Mouse (Mus musculus): ENCODE results near the gene Id1. TPM values are rescaled to one million over a fixed set of nuclear protein-coding genes. Genes with fewer than 3 reads are reported as not detected.

Id1 gene
- polyA plus RNA-seq, 1 experiment from 2014 or later = 39.7 TPM

DNA sequence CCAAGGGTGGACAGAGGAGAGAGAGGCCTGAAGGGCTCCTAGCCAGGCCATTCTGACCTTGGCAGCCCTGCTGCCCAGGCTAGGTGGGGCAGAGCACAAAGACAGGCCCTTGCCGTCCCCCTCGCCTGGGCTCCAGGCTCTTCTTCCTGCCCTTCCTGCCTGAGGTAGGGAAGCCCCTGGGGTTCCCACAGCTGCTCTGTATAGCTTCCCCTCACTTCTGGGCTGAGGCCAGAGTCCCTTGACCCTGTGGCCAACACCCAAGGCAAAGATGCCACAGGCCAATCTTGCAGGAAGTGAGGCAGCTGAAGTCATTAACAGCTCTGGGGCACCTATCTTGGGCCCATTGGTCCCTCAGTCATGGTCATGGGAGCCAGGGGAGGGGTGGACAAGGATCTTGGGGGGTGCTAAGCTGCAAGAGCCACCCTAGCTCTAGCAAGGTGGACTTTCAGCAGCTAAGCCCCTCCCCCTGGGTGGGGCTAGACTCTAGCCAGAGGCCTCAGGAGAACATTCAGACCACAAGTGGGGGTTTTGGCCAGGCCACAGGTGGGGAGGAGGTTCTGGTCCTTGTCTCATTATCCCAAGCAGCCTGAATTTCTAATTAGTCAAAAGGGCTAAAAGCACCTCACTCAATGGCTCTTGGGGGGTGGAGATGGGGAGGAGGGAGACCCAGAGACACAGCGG, 45.1 kb downstream of the Id1 start:
- no peak overlapping the region; the same call in 1 of the 2 replicates for H3K9ac ChIP-seq (replicated peaks)
- peaks cover 49% of the 10 kb centered on the region for H3K36me3 ChIP-seq (replicated peaks; ENCODE audit: insufficient read depth, low read length)
- H3K4me2 ChIP-seq (ENCODE audit: low read depth, low read length) = no peak overlapping the region
- no peaks in the 10 kb centered on the region for H3K27me3 ChIP-seq (ENCODE audit: insufficient read depth, low read length)
- no peak for DNase-seq
- H3K4me1 ChIP-seq (ENCODE audit: insufficient read depth) = peaks cover 52% of the 10 kb centered on the region
- no peak overlapping the region for H3K4me3 ChIP-seq (ENCODE audit: low read depth, low read length)
- H3K27ac ChIP-seq (ENCODE audit: low read depth) = peak overlapping the region; percentile 5; the same call in 1 of the 2 replicates
- 82% methylated on average over 3 of the region's 3 CpGs for WGBS (ENCODE audit: insufficient replicate concordance)
- no peaks in the 10 kb centered on the region for H3K9me3 ChIP-seq (ENCODE audit: low read length)
- ATAC-seq = no peak
- TF ChIP-seq EP300 (IDR thresholded peaks at IDR 0.05; ENCODE audit: low read depth) (no peak), CTCF (IDR thresholded peaks at IDR 0.05; ENCODE audit: low read depth) (no peak)

DNA sequence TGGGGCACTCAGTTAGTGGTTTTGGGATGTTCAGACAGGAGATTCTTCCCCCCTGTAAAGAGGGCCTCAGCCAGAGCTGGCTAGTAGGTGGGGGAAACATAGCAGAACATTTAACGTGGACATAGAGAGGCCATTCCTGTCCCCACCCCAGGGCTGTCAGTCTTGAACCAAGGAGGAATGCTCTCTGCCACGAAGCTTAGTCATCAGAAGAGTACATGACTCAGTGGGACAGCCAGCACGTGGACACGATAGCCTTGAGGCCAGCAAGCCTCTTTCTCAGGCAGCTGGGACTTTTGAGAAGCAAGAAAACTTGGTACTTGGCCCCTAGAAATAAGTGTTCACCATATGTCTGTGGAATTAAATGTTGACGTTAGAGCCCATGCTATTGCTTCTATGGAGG, 46.6 kb downstream of the Id1 start:
- Histone ChIP-seq H3K27ac (ENCODE audit: low read depth) (no peak overlapping the region; the same call in 1 of the 2 replicates), H3K27me3 (ENCODE audit: insufficient read depth, low read length) (no peaks in the 10 kb centered on the region), H3K9me3 (ENCODE audit: low read length) (no peaks in the 10 kb centered on the region), H3K36me3 (replicated peaks; ENCODE audit: insufficient read depth, low read length) (peaks cover 47% of the 10 kb centered on the region), H3K4me3 (ENCODE audit: low read depth, low read length) (no peak overlapping the region), H3K4me1 (ENCODE audit: insufficient read depth) (peaks cover 66% of the 10 kb centered on the region), H3K9ac (replicated peaks) (no peak overlapping the region), H3K4me2 (ENCODE audit: low read depth, low read length) (no peak overlapping the region)
- TF ChIP-seq CTCF (IDR thresholded peaks at IDR 0.05; ENCODE audit: low read depth) = no peak
- TF ChIP-seq EP300 (IDR thresholded peaks at IDR 0.05; ENCODE audit: low read depth) = no peak
- DNase-seq (no peak), ATAC-seq (no peak)
- WGBS (ENCODE audit: insufficient replicate concordance) = 60% methylated on average over 5 of the region's 5 CpGs

DNA sequence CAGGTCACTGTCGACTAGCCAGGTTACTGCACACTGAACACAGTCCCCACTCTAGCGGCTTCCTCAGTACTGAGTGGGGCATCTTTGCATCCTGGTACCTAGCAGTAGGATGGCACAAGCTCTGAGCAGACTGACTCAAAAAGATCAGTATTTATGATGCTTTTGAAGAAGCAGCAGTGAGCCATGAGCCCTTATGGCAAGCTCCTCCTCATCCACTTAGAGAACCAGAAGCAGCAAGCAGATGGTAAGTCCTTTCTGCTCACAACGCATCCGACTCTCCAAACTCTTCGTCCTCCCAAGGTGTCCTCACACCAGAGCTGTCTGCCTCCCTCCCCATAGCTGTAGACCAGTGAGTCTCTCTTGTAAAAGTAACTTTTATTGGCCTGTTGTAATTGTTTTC, 47.2 kb downstream of the Id1 start:
- Histone ChIP-seq H3K4me2 (ENCODE audit: low read depth, low read length) (no peak overlapping the region), H3K4me1 (ENCODE audit: insufficient read depth) (peaks cover 72% of the 10 kb centered on the region), H3K27ac (ENCODE audit: low read depth) (peak overlapping the region; percentile 99), H3K36me3 (replicated peaks; ENCODE audit: insufficient read depth, low read length) (peaks cover 45% of the 10 kb centered on the region), H3K9me3 (ENCODE audit: low read length) (no peaks in the 10 kb centered on the region), H3K27me3 (ENCODE audit: insufficient read depth, low read length) (no peaks in the 10 kb centered on the region), H3K4me3 (ENCODE audit: low read depth, low read length) (no peak overlapping the region), H3K9ac (replicated peaks) (no peak overlapping the region)
- TF ChIP-seq CTCF (IDR thresholded peaks at IDR 0.05; ENCODE audit: low read depth) (no peak), EP300 (IDR thresholded peaks at IDR 0.05; ENCODE audit: low read depth) (no peak)
- DNase-seq (no peak), ATAC-seq (no peak)
- WGBS (ENCODE audit: insufficient replicate concordance) = 88% methylated on average over 5 of the region's 5 CpGs

DNA sequence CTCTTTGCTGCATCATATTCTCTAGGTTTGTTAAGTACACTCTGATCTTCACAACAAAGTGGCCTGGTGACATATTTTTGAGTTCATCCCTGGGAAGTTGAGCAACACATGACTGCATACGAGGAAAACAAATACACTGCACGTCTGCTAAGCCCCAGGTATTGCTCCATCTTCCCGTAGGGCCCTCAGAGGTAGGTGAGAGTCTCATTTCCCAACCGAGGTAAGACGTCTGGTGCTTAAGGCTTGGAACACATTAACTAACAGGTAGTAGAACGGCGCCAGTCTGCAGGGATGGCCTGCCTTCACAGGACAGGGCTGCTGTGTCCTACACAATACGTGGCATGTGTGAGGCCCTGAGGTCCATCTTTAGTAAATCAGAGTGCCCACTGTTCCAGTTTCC, 48.6 kb downstream of the Id1 start:
- H3K9ac ChIP-seq (replicated peaks) = no peak overlapping the region

DNA sequence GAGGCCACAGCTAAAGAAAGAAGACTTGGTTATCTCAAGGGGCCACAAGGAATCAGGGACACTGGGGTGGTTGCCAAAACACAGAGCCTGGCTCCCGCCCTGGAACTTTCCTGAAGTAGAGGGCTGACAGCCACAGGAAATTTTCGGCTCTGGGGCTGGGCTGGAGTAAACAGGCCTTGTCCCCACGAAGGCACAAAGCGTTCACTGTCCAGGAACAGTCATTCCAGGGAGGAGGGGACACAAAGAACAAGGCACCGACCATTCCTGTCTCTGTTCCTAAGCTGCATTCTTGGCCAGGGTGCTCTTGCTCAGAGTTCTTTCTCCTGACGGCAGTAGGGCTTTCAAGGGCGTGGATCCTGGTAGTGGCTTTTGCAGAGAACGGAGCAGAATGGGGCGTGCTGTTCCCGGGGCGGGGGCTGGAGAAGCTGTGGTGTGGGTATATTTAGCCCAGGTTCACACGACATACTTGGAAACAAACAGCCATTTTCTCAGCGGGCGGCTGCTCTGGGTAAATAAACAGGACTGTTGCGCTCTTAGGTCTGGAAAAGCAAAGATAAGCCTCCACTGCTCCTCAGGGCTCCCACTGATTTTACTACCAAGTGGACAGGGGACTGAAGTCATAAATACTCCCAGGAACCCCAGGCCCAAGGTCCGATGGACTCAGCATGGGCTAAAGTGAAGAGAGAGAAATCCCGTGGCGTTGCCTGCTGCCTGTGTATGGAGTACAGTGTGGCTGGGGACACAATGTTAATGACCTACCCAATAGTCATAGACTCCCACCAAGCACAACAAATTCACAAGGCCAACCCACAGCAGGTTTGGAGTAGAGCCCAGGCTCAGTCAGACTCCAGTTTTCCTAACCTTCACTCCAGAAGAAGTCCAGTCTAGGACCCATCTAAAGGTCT, 49.6 kb downstream of the Id1 start:
- peak overlapping the region; percentile 99 for H3K27ac ChIP-seq (ENCODE audit: low read depth)
- H3K4me3 ChIP-seq (ENCODE audit: low read depth, low read length) = no peak overlapping the region
- H3K9ac ChIP-seq (replicated peaks) = peak overlapping the region; percentile 53
- TF ChIP-seq CTCF (IDR thresholded peaks at IDR 0.05; ENCODE audit: low read depth) (no peak), EP300 (IDR thresholded peaks at IDR 0.05; ENCODE audit: low read depth) (peak; percentile 58)
- H3K9me3 ChIP-seq (ENCODE audit: low read length) = no peaks in the 10 kb centered on the region
- H3K4me2 ChIP-seq (ENCODE audit: low read depth, low read length) = peak overlapping the region; percentile 37
- no peaks in the 10 kb centered on the region for H3K27me3 ChIP-seq (ENCODE audit: insufficient read depth, low read length)
- H3K4me1 ChIP-seq (ENCODE audit: insufficient read depth) = peaks cover 88% of the 10 kb centered on the region
- DNase-seq (peak; percentile 58), ATAC-seq (peak; percentile 5)
- H3K36me3 ChIP-seq (replicated peaks; ENCODE audit: insufficient read depth, low read length) = peaks cover 35% of the 10 kb centered on the region
- WGBS (ENCODE audit: insufficient replicate concordance) = 33% methylated on average over 18 of the region's 18 CpGs

More for the DNA sequence above, 48.6 kb downstream of the Id1 start:
- Histone ChIP-seq H3K27me3 (ENCODE audit: insufficient read depth, low read length) (no peaks in the 10 kb centered on the region), H3K27ac (ENCODE audit: low read depth) (peak overlapping the region; percentile 99), H3K9me3 (ENCODE audit: low read length) (no peaks in the 10 kb centered on the region), H3K4me3 (ENCODE audit: low read depth, low read length) (no peak overlapping the region), H3K4me2 (ENCODE audit: low read depth, low read length) (peak overlapping the region; percentile 37; the same call in 1 of the 2 replicates), H3K36me3 (replicated peaks; ENCODE audit: insufficient read depth, low read length) (peaks cover 40% of the 10 kb centered on the region), H3K4me1 (ENCODE audit: insufficient read depth) (peaks cover 80% of the 10 kb centered on the region)
- no peak for TF ChIP-seq CTCF (IDR thresholded peaks at IDR 0.05; ENCODE audit: low read depth)
- TF ChIP-seq EP300 (IDR thresholded peaks at IDR 0.05; ENCODE audit: low read depth) = peak; percentile 83
- 54% methylated on average over 8 of the region's 8 CpGs for WGBS (ENCODE audit: insufficient replicate concordance)
- ATAC-seq (peak; percentile 17; the same call in 1 of the 2 replicates), DNase-seq (peak; percentile 59)

Small RNA genes within 50 kb of the gene (microRNA-seq; reads per million reads assigned to microRNA genes)
- gene Gm23802 = not detected

Other genes with a start within 250 kb of the Id1 start
- not detected in 2 replicates for gene Defb22, start 246.1 kb upstream of the Id1 start, polyA plus RNA-seq (2015; fragmentation: Nextera tagmentation; extraction: Ambion mirVana)
- gene Defb26, start 224.6 kb upstream of the Id1 start, polyA plus RNA-seq (2015; fragmentation: Nextera tagmentation; extraction: Ambion mirVana) = not detected in 2 replicates
- not detected in 2 replicates for gene Defb28, start 218.0 kb upstream of the Id1 start, polyA plus RNA-seq (2015; fragmentation: Nextera tagmentation; extraction: Ambion mirVana)
- gene Defb29, start 196.2 kb upstream of the Id1 start, polyA plus RNA-seq (2015; fragmentation: Nextera tagmentation; extraction: Ambion mirVana) = not detected in 2 replicates
- gene Gm17416, start 166.9 kb upstream of the Id1 start, polyA plus RNA-seq (2015; fragmentation: Nextera tagmentation; extraction: Ambion mirVana) = not detected in 2 replicates
- gene Defb21, start 163.5 kb upstream of the Id1 start, polyA plus RNA-seq (2015; fragmentation: Nextera tagmentation; extraction: Ambion mirVana) = not detected in 2 replicates
- gene Defb19, start 155.9 kb upstream of the Id1 start, polyA plus RNA-seq (2015; fragmentation: Nextera tagmentation; extraction: Ambion mirVana) = not detected in 2 replicates
- gene Defb45, start 136.9 kb upstream of the Id1 start, polyA plus RNA-seq (2015; fragmentation: Nextera tagmentation; extraction: Ambion mirVana) = not detected in 2 replicates
- gene Defb36, start 131.9 kb upstream of the Id1 start, polyA plus RNA-seq (2015; fragmentation: Nextera tagmentation; extraction: Ambion mirVana) = not detected in 2 replicates
- 0.49 TPM in 1 of 2 replicates, not detected in the other for gene Defb25, start 113.2 kb upstream of the Id1 start, polyA plus RNA-seq (2015; fragmentation: Nextera tagmentation; extraction: Ambion mirVana)
- gene Rem1, start 109.3 kb upstream of the Id1 start, polyA plus RNA-seq (2015; fragmentation: Nextera tagmentation; extraction: Ambion mirVana) = 0.81 and 1.6 TPM in 2 replicates
- gene H13, start 66.8 kb upstream of the Id1 start, polyA plus RNA-seq (2015; fragmentation: Nextera tagmentation; extraction: Ambion mirVana) = 61.0 and 63.8 TPM in 2 replicates
- gene Mcts2, start 49.2 kb upstream of the Id1 start, polyA plus RNA-seq (2015; fragmentation: Nextera tagmentation; extraction: Ambion mirVana) = 12.8 TPM in 2 replicates
- gene Cox4i2, start 17.9 kb downstream of the Id1 start, polyA plus RNA-seq (2015; fragmentation: Nextera tagmentation; extraction: Ambion mirVana) = 0.56 and 1.0 TPM in 2 replicates
- gene Bcl2l1, start 95.5 kb downstream of the Id1 start, polyA plus RNA-seq (2015; fragmentation: Nextera tagmentation; extraction: Ambion mirVana) = 84.2 and 84.4 TPM in 2 replicates
- 20.7 and 25.8 TPM in 2 replicates for gene Tpx2, start 111.7 kb downstream of the Id1 start, polyA plus RNA-seq (2015; fragmentation: Nextera tagmentation; extraction: Ambion mirVana)
- gene Mylk2, start 175.1 kb downstream of the Id1 start, polyA plus RNA-seq (2015; fragmentation: Nextera tagmentation; extraction: Ambion mirVana) = 0.25 TPM in 1 of 2 replicates, not detected in the other
- 0.50 and 0.74 TPM in 2 replicates for gene Foxs1, start 197.0 kb downstream of the Id1 start, polyA plus RNA-seq (2015; fragmentation: Nextera tagmentation; extraction: Ambion mirVana)
- not detected in 2 replicates for gene Dusp15, start 215.4 kb downstream of the Id1 start, polyA plus RNA-seq (2015; fragmentation: Nextera tagmentation; extraction: Ambion mirVana)
- gene Ttll9, start 226.2 kb downstream of the Id1 start, polyA plus RNA-seq (2015; fragmentation: Nextera tagmentation; extraction: Ambion mirVana) = 0.18 and 0.31 TPM in 2 replicates